6 mouse cellular contexts compared by ENCODE assay signal in genomic region chr10:128505371-128505667, GRCm38 (mm10). TPM values are rescaled to one million over a fixed set of nuclear protein-coding genes. Genes with fewer than 3 reads are reported as not detected.
DNase-seq lines count a peak whose midpoint lies in the region; ATAC-seq and TF ChIP-seq lines count a peak whose summit lies in the region.
"Not testable (repeated sequence)": the region's sequence is repeated elsewhere in the genome, so short reads cannot be mapped to it uniquely, and the experiment has no call there.

No protein-coding gene starts in this region.

- DNase-seq in gastrocnemius, adult 2 months; liver, postnatal 0 days: not testable (repeated sequence)
- DNase-seq in kidney, adult 2 months: peak; percentile 53
- peak; percentile 67 to 74 for DNase-seq in kidney, postnatal 25 days
- DNase-seq in ovary, postnatal 36 days (ENCODE audit: low spot score): peak; percentile 56

- not testable (repeated sequence) for H3K27me3 ChIP-seq in kidney, adult 2 months (replicated peaks; ENCODE audit: control insufficient read depth, insufficient read depth, low read length); liver, embryonic 12.5 days (replicated peaks); liver, postnatal 0 days (ENCODE audit: insufficient read depth, low read length)

- not testable (repeated sequence) for TF ChIP-seq CTCF in gastrocnemius, adult 2 months (IDR thresholded peaks at IDR 0.05); kidney, adult 2 months (conservative IDR thresholded peaks at IDR 0.05; ENCODE audit: insufficient read depth, insufficient read length, low read depth, low read length); liver, postnatal 0 days (IDR thresholded peaks at IDR 0.05; ENCODE audit: low read depth)

- not testable (repeated sequence) for H3K9me3 ChIP-seq in liver, embryonic 12.5 days (replicated peaks); liver, postnatal 0 days (ENCODE audit: low read length)

- peak overlapping the region; percentile 88 for H3K27ac ChIP-seq in gastrocnemius, adult 2 months
- H3K27ac ChIP-seq in kidney, adult 2 months (ENCODE audit: insufficient read depth, low read depth, low read length): not testable (repeated sequence)
- peak overlapping the region; percentile 78 for H3K27ac ChIP-seq in liver, embryonic 12.5 days
- H3K27ac ChIP-seq in liver, postnatal 0 days (ENCODE audit: low read depth): peak overlapping the region; percentile 90

- H3K4me1 ChIP-seq in kidney, adult 2 months (ENCODE audit: control insufficient read depth, insufficient read depth, low read length): not testable (repeated sequence)
- H3K4me1 ChIP-seq in liver, embryonic 12.5 days: peaks cover 46% of the 10 kb centered on the region
- H3K4me1 ChIP-seq in liver, postnatal 0 days (ENCODE audit: insufficient read depth): peaks cover 27% of the 10 kb centered on the region

- peak overlapping the region; percentile 49; the same call in 1 of the 2 replicates for H3K4me2 ChIP-seq in liver, embryonic 12.5 days
- H3K4me2 ChIP-seq in liver, postnatal 0 days (ENCODE audit: low read depth, low read length): peak overlapping the region; percentile 50; the same call in 1 of the 2 replicates

- H3K9ac ChIP-seq in liver, embryonic 12.5 days: 0 out of 2 replicates have a peak overlapping the region, but pooled peaks have one; percentile 47
- H3K9ac ChIP-seq in liver, postnatal 0 days (replicated peaks): not testable (repeated sequence)

- H3K36me3 ChIP-seq in kidney, adult 2 months (ENCODE audit: control insufficient read depth, insufficient read depth, low read length); liver, postnatal 0 days (replicated peaks; ENCODE audit: insufficient read depth, low read length): not testable (repeated sequence)
- peaks cover 16% of the 10 kb centered on the region for H3K36me3 ChIP-seq in liver, embryonic 12.5 days

- not testable (repeated sequence) for ATAC-seq in liver, embryonic 12.5 days; liver, postnatal 0 days

- peak overlapping the region; percentile 68; the same call in 1 of the 2 replicates for H3K4me3 ChIP-seq in gastrocnemius, adult 2 months
- H3K4me3 ChIP-seq in kidney, adult 2 months (ENCODE audit: insufficient read depth, low read depth, low read length); liver, embryonic 12.5 days; liver, postnatal 0 days (ENCODE audit: low read depth, low read length): not testable (repeated sequence)

- WGBS in kidney, adult 2 months: 48% methylated on average over 5 of the region's 5 CpGs
- 79% methylated on average over 5 of the region's 5 CpGs for WGBS in liver, embryonic 12.5 days (ENCODE audit: insufficient replicate concordance)
- 69% methylated on average over 5 of the region's 5 CpGs for WGBS in liver, postnatal 0 days (ENCODE audit: insufficient replicate concordance)

- TF ChIP-seq POLR2A in kidney, adult 2 months (IDR thresholded peaks at IDR 0.05; ENCODE audit: low read depth, low read length): not testable (repeated sequence)

- intact Hi-C loops in gastrocnemius, adult 2 months (cut with DNase I): not testable (repeated sequence)

- TF ChIP-seq EP300 in liver, postnatal 0 days (IDR thresholded peaks at IDR 0.05; ENCODE audit: low read depth): not testable (repeated sequence)

RNA-seq across cellular contexts. Expression of gene Myl6b, which starts 6.8 kb away (rescaled TPM):
- total RNA-seq in gastrocnemius, adult 2 months (2021): 10 to 100 TPM in 1 of 2 experiments, 1 to 10 TPM in 1; 6.5 to 17.8 TPM
- 8.4 and 10.6 TPM in 2 replicates for polyA plus RNA-seq in kidney, adult 2 months (2012; rRNA removed)
- polyA plus RNA-seq in liver, embryonic 12.5 days (2016; fragmentation: Nextera tagmentation; extraction: Ambion mirVana): 1.3 and 1.6 TPM in 2 replicates
- polyA plus RNA-seq in liver, postnatal 0 days (2015; fragmentation: Nextera tagmentation; extraction: Ambion mirVana): 1.5 and 1.7 TPM in 2 replicates

RNA-seq across cellular contexts. Expression of gene Myl6, which starts 11.4 kb away (rescaled TPM):
- total RNA-seq in gastrocnemius, adult 2 months (2021): 100 to 1,000 TPM; 171 to 179 TPM
- polyA plus RNA-seq in kidney, adult 2 months (2012; rRNA removed): 897 and 1,416 TPM in 2 replicates
- 533 and 540 TPM in 2 replicates for polyA plus RNA-seq in liver, embryonic 12.5 days (2016; fragmentation: Nextera tagmentation; extraction: Ambion mirVana)
- polyA plus RNA-seq in liver, postnatal 0 days (2015; fragmentation: Nextera tagmentation; extraction: Ambion mirVana): 437 and 442 TPM in 2 replicates

RNA-seq across cellular contexts. Expression of gene Esyt1, which starts 20.4 kb away (rescaled TPM):
- 10 to 100 TPM; 13.7 to 14.3 TPM for total RNA-seq in gastrocnemius, adult 2 months (2021)
- polyA plus RNA-seq in kidney, adult 2 months (2012; rRNA removed): 24.5 and 25.5 TPM in 2 replicates
- 15.0 and 16.0 TPM in 2 replicates for polyA plus RNA-seq in liver, embryonic 12.5 days (2016; fragmentation: Nextera tagmentation; extraction: Ambion mirVana)
- 6.6 and 7.6 TPM in 2 replicates for polyA plus RNA-seq in liver, postnatal 0 days (2015; fragmentation: Nextera tagmentation; extraction: Ambion mirVana)

RNA-seq across cellular contexts. Expression of gene Zc3h10, which starts 42.3 kb away (rescaled TPM):
- total RNA-seq in gastrocnemius, adult 2 months (2021): 1 to 10 TPM; 4.2 to 6.5 TPM
- polyA plus RNA-seq in kidney, adult 2 months (2012; rRNA removed): 10.0 and 11.3 TPM in 2 replicates
- 7.7 and 8.1 TPM in 2 replicates for polyA plus RNA-seq in liver, embryonic 12.5 days (2016; fragmentation: Nextera tagmentation; extraction: Ambion mirVana)
- polyA plus RNA-seq in liver, postnatal 0 days (2015; fragmentation: Nextera tagmentation; extraction: Ambion mirVana): 5.0 and 5.4 TPM in 2 replicates

RNA-seq across cellular contexts. Expression of gene Rpl41, which starts 43.8 kb away (rescaled TPM):
- total RNA-seq in gastrocnemius, adult 2 months (2021): 1,000 to 10,000 TPM in 1 of 2 experiments, 100 to 1,000 TPM in 1; 932 to 1,025 TPM
- polyA plus RNA-seq in kidney, adult 2 months (2012; rRNA removed): 1,799 and 2,275 TPM in 2 replicates
- polyA plus RNA-seq in liver, embryonic 12.5 days (2016; fragmentation: Nextera tagmentation; extraction: Ambion mirVana): 2,924 and 3,037 TPM in 2 replicates
- 2,058 and 2,065 TPM in 2 replicates for polyA plus RNA-seq in liver, postnatal 0 days (2015; fragmentation: Nextera tagmentation; extraction: Ambion mirVana)
